Mouse (Mus musculus) layer of hippocampus, adult 6 months (tissue): Measurements from ENCODE around the gene Rab7b. TPM values are rescaled to one million over a fixed set of nuclear protein-coding genes. Genes with fewer than 3 reads are reported as not detected.

Experiments
- long read RNA-seq, 2 experiments: library from polyadenylated mRNA; unstranded; transcript quantifications; one replicate each; pipeline ENCODE4 v2.0.0; 2019 to 2020
- polyA plus RNA-seq: library from polyadenylated mRNA; unstranded; fragments of <200 nt; fragmentation: Nextera tagmentation; gene quantifications from 2 replicates; pipeline ENCODE4 v1.2.3, GENCODE M21; 2021

The Rab7b gene
- polyA plus RNA-seq = 0.64 and 1.8 TPM in 2 replicates
- long read RNA-seq, experiment 1, full-length matches to known transcripts = 2 of 3 reads
- long read RNA-seq, experiment 1, partial matches to known transcripts = 0 of 3 reads
- long read RNA-seq, experiment 1, other reads (novel, unspliced or antisense) = 1 of 3 reads
- long read RNA-seq, experiment 2, full-length matches to known transcripts = 3 of 7 reads
- long read RNA-seq, experiment 2, partial matches to known transcripts = 0 of 7 reads
- long read RNA-seq, experiment 2, other reads (novel, unspliced or antisense) = 4 of 7 reads

GRCm38 (mm10) chr1:131688475-131688874 is at the start of gene Rab7b:
Gene Rab7b, plus strand, starts transcription at chr1:131688695.

GRCm38 (mm10) chr1:131743868-131744464 is 55.5 kb downstream of the Rab7b start, which contains the start of gene Slc26a9:
Gene Slc26a9, plus strand, starts transcription at chr1:131744022.

Other genes starting within 250 kb of the Rab7b start
- 13.9 and 16.2 TPM in 2 replicates for gene Srgap2, start 161.3 kb upstream of the Rab7b start, polyA plus RNA-seq
- gene Fam72a, start 160.8 kb upstream of the Rab7b start, polyA plus RNA-seq = 1.3 and 1.5 TPM in 2 replicates
- 0.06 and 0.09 TPM in 2 replicates for gene Avpr1b, start 89.5 kb upstream of the Rab7b start, polyA plus RNA-seq
- gene Ctse, start 50.4 kb upstream of the Rab7b start, polyA plus RNA-seq = 0.06 TPM in 1 of 2 replicates, not detected in the other
- gene Slc26a9, start 55.3 kb downstream of the Rab7b start, polyA plus RNA-seq = 0.03 and 0.05 TPM in 2 replicates
- gene Pm20d1, start 108.7 kb downstream of the Rab7b start, polyA plus RNA-seq = 2.1 and 5.3 TPM in 2 replicates
- 28.1 and 28.8 TPM in 2 replicates for gene Slc41a1, start 138.8 kb downstream of the Rab7b start, polyA plus RNA-seq
- 11.6 and 11.8 TPM in 2 replicates for gene Rab29, start 178.5 kb downstream of the Rab7b start, polyA plus RNA-seq
- 16.1 and 17.3 TPM in 2 replicates for gene Nucks1, start 221.8 kb downstream of the Rab7b start, polyA plus RNA-seq